Mouse (Mus musculus): Measurements from ENCODE around the gene Catsper3.

Catsper3 gene

GRCm38 (mm10) chr13:55784268-55784667 lies at the start of gene Catsper3:
TSS of gene Catsper3 (plus strand) at chr13:55784568.
- no peak for DNase-seq (ENCODE audit: low read depth, low spot score)

GRCm38 (mm10) chr13:55737885-55738284 lies 46.5 kb upstream of the Catsper3 start:
- no peak for DNase-seq (ENCODE audit: low read depth, low spot score)

GRCm38 (mm10) chr13:55742306-55742705 lies 42.1 kb upstream of the Catsper3 start:
- DNase-seq (ENCODE audit: low read depth, low spot score) = no peak

- DNase-seq (ENCODE audit: low read depth, low spot score) = no peak
These were observed 30.0 kb upstream of the Catsper3 start for GRCm38 (mm10) chr13:55754380-55754779.

GRCm38 (mm10) chr13:55756789-55757188 lies 27.6 kb upstream of the Catsper3 start:
- DNase-seq (ENCODE audit: low read depth, low spot score) = peak; percentile 45

GRCm38 (mm10) chr13:55757645-55758044 lies 26.7 kb upstream of the Catsper3 start:
- DNase-seq (ENCODE audit: low read depth, low spot score) = peak; percentile 83

GRCm38 (mm10) chr13:55760576-55760975 lies 23.8 kb upstream of the Catsper3 start:
- DNase-seq (ENCODE audit: low read depth, low spot score) = no peak

- no peak for DNase-seq (ENCODE audit: low read depth, low spot score)
These were observed 22.9 kb upstream of the Catsper3 start for GRCm38 (mm10) chr13:55761486-55761885.

GRCm38 (mm10) chr13:55774352-55774751 lies 10.0 kb upstream of the Catsper3 start:
- no peak for DNase-seq (ENCODE audit: low read depth, low spot score)

- DNase-seq (ENCODE audit: low read depth, low spot score) = no peak
These were observed 9.3 kb upstream of the Catsper3 start for GRCm38 (mm10) chr13:55775056-55775455.

GRCm38 (mm10) chr13:55786120-55786519 lies 1.8 kb downstream of the Catsper3 start:
- no peak for DNase-seq (ENCODE audit: low read depth, low spot score)

GRCm38 (mm10) chr13:55801246-55801645 lies 16.9 kb downstream of the Catsper3 start:
- no peak for DNase-seq (ENCODE audit: low read depth, low spot score)

- DNase-seq (ENCODE audit: low read depth, low spot score) = no peak
These were observed 19.6 kb downstream of the Catsper3 start for GRCm38 (mm10) chr13:55803973-55804372.

- DNase-seq (ENCODE audit: low read depth, low spot score) = no peak
These were observed 24.8 kb downstream of the Catsper3 start for GRCm38 (mm10) chr13:55809041-55809623.

- DNase-seq (ENCODE audit: low read depth, low spot score) = no peak
These were observed 25.3 kb downstream of the Catsper3 start for GRCm38 (mm10) chr13:55809707-55810106.

GRCm38 (mm10) chr13:55810947-55811346 lies 26.6 kb downstream of the Catsper3 start:
- no peak for DNase-seq (ENCODE audit: low read depth, low spot score)

- no peak for DNase-seq (ENCODE audit: low read depth, low spot score)
These were observed 29.2 kb downstream of the Catsper3 start for GRCm38 (mm10) chr13:55813490-55814016.

GRCm38 (mm10) chr13:55814834-55815233 lies 30.5 kb downstream of the Catsper3 start:
- no peak for DNase-seq (ENCODE audit: low read depth, low spot score)

GRCm38 (mm10) chr13:55822499-55822898 lies 38.1 kb downstream of the Catsper3 start:
- DNase-seq (ENCODE audit: low read depth, low spot score) = no peak

- DNase-seq (ENCODE audit: low read depth, low spot score) = peak; percentile 19
These were observed 40.0 kb downstream of the Catsper3 start for GRCm38 (mm10) chr13:55824151-55824945.

GRCm38 (mm10) chr13:55825245-55825681 lies 40.9 kb downstream of the Catsper3 start:
- DNase-seq (ENCODE audit: low read depth, low spot score) = peak; percentile 33

GRCm38 (mm10) chr13:55826008-55826671 lies 41.8 kb downstream of the Catsper3 start:
- DNase-seq (ENCODE audit: low read depth, low spot score) = peak; percentile 44
